Mouse (Mus musculus) cortical plate, adult 2 months (tissue): ENCODE measurements at regions not wholly inside any gene's neighbourhood (a gene's known extent, or its start where the extent isn't known, plus 50 kb on each side); places are given as distances from the start of the nearest gene placed in this dataset.

ENCODE experiments used
- CTCF ChIP-seq: fragments of 200-500 bp; IDR thresholded peaks from 2 replicates; pipeline ENCODE4 v1.5.1; 2011; ENCODE audit warnings: mild to moderate bottlenecking, control low read depth, low read length; ENCODE audit not compliant: insufficient read depth; ENCODE audit errors: extremely low read depth
- POLR2A ChIP-seq: fragments of 200-500 bp; IDR thresholded peaks from 2 replicates; pipeline ENCODE4 v1.6.1; 2011; ENCODE audit warnings: mild to moderate bottlenecking, low read length, control low read depth; ENCODE audit not compliant: insufficient read depth; ENCODE audit errors: extremely low read depth

DNA sequence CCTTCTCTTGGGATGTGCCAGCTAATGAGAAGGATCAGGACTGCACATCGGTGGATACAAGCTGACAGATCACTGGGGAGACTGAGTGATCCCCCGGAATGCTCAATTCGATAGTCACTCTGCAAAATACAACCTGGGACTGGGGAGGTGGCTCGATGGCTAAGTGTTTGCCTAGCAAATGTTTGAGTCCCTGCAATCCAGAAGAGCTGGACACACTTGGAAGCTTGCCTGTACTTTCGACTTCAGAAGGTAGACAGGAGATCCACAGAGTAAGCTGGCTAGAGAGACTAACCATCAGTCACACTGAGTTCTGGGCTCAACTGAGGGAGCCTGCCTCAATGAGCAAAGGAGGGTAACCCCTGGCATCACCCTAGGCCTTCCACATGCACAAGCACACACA is 69.7 kb downstream of the Rplp1 start:
- TF ChIP-seq CTCF: no peak
- TF ChIP-seq POLR2A: no peak
